Mouse (Mus musculus) brown adipose tissue, adult 24 weeks (tissue): ENCODE data around the gene 4930404N11Rik. TPM values are rescaled to one million over a fixed set of nuclear protein-coding genes. Genes with fewer than 3 reads are reported as not detected.
A peak's percentile ranks its signal among the peaks of the same experiment; 100 is the strongest.

Source experiments
- H3K27ac ChIP-seq: fragments of 200-500 bp; replicated peaks from 2 replicates; pipeline ENCODE4 v1.5.1; 2012; ENCODE audit warnings: low read depth, mild to moderate bottlenecking, low read length
- H3K4me1 ChIP-seq: fragments of 200-500 bp; 2 replicates; pipeline ENCODE4 v1.6.1; 2012; ENCODE audit warnings: low read length, mixed read lengths; ENCODE audit not compliant: control insufficient read depth, insufficient read depth, insufficient read length
- H3K4me3 ChIP-seq: fragments of 200-500 bp; 2 replicates; pipeline ENCODE4 v1.5.1; 2012; ENCODE audit warnings: low read depth, mild to moderate bottlenecking, low read length, moderate library complexity; ENCODE audit not compliant: insufficient read depth
- polyA plus RNA-seq: library from polyadenylated mRNA; stranded (reverse); fragments of >200 nt; gene quantifications from 2 replicates; pipeline ENCODE4 v1.2.4, GENCODE M21; 2012; ENCODE audit not compliant: missing spikeins, insufficient read depth, insufficient read length

4930404N11Rik gene
- polyA plus RNA-seq, 1 experiment, result not detected

- peak within 1 kb of the TSS; percentile 63 for H3K4me3 ChIP-seq
- no peaks in the 10 kb centered on the region; the same call in 1 of the 2 replicates for H3K4me1 ChIP-seq
- no peak within 1 kb of the TSS for H3K27ac ChIP-seq
Observed at GRCm38 (mm10) chr10:81342686-81343505, 22.7 kb downstream of the 4930404N11Rik start, which contains the start of gene Gipc3. Gene Gipc3 (minus strand): TSS chr10:81343266.

DNA sequence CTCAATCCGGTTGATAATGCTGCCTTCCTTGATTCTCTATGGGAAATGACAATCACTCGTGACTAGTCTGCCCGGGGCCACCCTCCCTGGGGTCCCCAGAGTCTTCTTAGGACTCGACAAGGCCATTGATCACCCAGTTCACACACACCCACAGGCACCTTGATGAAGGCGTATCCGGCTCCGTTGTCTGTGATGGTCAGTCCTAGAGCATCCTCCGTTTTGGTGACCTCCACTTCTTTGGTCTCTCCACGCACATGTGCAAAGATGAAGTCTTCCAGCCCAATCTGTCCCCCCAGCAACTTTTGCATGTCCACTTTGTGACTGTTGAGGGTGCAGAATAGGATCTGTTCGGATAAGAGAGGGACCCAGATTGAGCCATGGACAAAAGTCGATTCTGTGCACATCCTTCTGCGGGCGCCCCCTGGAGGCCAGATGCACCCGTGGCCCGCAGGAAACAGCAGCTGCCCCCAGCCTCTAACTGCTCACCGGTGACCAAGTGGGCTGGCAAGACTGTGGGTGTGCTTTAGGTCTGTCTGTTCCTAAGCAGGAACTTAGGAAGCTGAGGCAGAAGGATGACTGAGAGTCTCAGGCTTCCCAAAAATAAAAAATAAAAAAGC, 24.2 kb downstream of the 4930404N11Rik start:
- H3K4me3 ChIP-seq, result no peak overlapping the region
- H3K27ac ChIP-seq, result no peak overlapping the region
- no peaks in the 10 kb centered on the region for H3K4me1 ChIP-seq

- Histone ChIP-seq H3K4me3 (no peak overlapping the region), H3K27ac (no peak overlapping the region), H3K4me1 (no peaks in the 10 kb centered on the region)
Observed at GRCm38 (mm10) chr10:81340551-81341332, 24.9 kb downstream of the 4930404N11Rik start.

- no peak overlapping the region for H3K4me3 ChIP-seq
- no peaks in the 10 kb centered on the region for H3K4me1 ChIP-seq
- H3K27ac ChIP-seq, result no peak overlapping the region
Observed at GRCm38 (mm10) chr10:81336558-81336957, 29.1 kb downstream of the 4930404N11Rik start.

DNA sequence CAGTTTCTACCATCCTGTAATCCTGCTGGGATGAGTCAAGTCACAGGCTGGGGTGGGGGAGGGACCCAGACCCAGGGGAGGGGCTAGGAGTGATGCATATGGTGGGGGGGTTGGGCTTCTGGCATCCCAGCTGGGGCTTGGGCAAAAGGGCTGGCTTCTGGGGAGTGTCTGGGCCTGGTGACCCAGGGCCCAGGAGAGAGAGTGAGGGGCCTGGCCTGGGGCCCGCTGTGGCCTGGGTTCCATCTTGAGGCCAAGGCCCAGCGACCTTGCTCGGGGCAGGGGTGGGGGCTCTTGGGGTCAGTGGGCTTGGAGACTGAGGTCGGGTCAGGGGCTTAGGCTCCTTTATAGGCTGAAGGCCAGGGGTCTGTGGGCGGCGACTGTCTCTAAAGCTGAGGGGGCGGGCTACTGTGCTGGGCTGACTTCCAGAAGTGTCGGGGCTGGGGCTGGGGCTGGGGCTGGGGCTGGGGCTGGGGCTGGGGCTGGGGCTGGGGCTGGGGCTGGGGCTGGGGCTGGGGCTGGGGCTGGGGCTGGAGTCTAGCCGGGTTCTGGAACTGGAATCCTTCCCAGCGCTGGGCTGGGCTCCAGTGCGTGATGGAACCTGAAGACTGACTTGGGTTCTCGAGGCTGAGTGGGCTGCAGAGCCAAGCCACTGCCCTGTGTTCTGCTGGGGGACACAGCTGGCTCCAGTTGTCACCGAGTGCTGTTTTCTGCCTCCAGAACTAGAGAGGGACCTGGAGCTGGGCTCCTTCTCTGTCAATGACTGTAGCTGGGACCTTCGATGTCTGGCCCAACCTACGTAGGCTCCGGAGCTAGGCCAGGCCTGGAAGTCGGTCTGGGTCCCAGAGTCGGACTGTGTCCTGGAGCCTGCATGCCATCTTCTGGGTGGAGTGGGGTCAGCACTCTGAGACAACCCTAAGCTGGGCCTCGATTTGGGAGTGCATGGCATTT, 29.9 kb downstream of the 4930404N11Rik start:
- Histone ChIP-seq H3K4me3 (no peak overlapping the region), H3K4me1 (no peaks in the 10 kb centered on the region), H3K27ac (no peak overlapping the region)

GRCm38 (mm10) chr10:81334324-81334723, 31.3 kb downstream of the 4930404N11Rik start:
- H3K27ac ChIP-seq, result no peak overlapping the region
- H3K4me3 ChIP-seq, result no peak overlapping the region
- H3K4me1 ChIP-seq, result peaks cover 11% of the 10 kb centered on the region

GRCm38 (mm10) chr10:81332277-81332676, 33.3 kb downstream of the 4930404N11Rik start:
- no peak overlapping the region for H3K27ac ChIP-seq
- peaks cover 26% of the 10 kb centered on the region for H3K4me1 ChIP-seq
- H3K4me3 ChIP-seq, result no peak overlapping the region

DNA sequence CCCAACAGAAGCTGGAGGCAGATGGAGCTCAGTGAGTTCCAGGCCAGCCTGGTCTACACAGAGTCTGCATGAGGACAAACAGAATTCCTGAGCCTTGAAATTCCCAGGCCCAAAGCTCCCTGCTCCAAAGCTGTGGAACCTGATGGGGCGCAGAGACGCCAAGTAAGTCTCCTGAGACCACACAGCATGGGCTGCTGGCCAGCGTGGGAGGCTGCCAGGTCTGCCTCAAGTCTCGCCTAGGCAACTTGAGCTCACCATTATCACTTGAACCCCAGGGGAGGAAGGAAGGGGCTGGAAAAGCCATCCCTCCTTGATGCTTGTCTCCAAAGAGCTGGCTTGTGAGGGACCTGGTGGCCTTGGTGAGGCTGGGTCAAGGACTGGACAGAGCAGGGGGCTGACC, 35.6 kb downstream of the 4930404N11Rik start:
- Histone ChIP-seq H3K27ac (peak overlapping the region; percentile 29; the same call in 1 of the 2 replicates), H3K4me1 (peaks cover 30% of the 10 kb centered on the region), H3K4me3 (no peak overlapping the region)

DNA sequence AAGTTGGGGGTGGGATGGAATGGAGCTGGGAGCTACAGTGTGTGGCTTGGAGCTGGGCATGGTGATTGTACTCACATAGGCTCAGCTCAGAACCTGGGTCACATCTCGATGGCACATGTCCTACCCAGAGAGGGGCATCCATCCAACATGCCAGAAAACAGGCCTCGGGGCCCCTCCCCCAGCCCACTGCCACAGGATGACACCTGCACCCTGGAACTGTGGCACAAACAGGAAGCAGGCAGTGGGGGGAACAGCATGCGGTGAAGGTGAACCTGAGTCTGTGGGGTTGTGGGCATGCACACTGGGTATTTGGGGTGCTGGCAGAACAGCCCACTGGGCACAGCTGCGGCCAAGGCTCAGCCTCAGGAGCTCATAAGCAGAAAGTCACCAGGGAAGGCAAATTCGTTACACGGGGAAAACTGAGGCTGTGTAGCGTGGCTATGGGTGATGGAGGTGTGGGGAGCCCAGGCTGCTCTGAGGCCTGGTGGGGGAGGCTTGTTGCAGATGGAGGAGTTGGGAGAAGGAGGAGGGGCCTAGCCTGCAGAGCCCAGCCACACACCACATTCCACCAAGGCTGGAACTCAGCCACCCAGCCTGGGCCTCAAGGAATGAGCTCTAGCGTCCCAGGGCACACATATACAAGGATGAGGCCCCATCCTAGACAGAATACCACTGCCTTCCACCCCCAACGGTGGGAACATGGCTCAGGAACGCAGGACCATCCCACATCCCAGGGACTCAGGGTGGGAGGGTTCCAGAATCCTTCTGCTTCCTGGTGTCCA, 36.2 kb downstream of the 4930404N11Rik start:
- Histone ChIP-seq H3K27ac (peak overlapping the region; percentile 64), H3K4me1 (peaks cover 30% of the 10 kb centered on the region), H3K4me3 (no peak overlapping the region)

DNA sequence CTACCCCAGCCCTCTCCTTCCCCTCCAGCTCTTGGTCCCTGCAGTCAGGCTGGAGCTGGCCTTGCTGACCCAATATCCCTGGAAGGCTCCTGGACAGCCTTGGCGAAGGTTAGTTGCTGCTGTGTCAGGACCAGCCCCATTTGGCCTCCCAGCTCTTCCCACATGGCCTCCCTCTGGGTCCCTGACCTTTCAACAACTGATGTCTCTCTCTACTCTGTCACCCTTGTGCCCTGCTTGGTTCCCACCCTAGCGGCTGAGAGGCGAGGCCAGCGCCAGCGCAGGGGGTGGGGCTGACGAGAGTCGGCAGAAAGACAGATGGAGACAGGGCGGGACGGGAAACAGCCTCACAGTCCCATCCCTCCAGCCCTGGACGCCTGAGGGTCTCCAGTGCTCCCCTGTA, 37.2 kb downstream of the 4930404N11Rik start, which contains the start of gene Tbxa2r:
Gene Tbxa2r, plus strand, starts transcription at position 346 of the 400 bp plus-strand sequence.
- no peak within 1 kb of the TSS for H3K4me3 ChIP-seq
- peaks cover 30% of the 10 kb centered on the region for H3K4me1 ChIP-seq
- peak within 1 kb of the TSS; percentile 64 for H3K27ac ChIP-seq

DNA sequence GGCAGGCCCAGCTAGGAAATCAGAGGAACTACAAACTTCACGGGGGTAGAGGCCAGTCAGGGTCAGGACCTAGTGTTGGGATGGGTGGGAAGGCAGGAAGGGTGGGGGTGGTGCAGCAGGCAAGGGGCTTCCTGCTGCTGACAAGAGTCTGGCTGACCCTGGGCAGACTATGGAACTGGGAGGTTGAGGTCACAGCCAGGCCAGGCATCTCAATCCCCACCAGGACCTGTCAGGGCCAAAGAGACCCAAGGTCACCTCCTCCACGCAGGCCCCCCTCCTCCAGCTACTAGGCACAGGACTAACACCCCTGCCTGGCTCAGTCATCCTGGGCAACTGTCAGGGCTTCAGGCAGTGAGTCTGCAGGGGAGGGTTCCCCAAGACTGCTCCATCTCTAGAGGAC, 37.7 kb downstream of the 4930404N11Rik start:
- Histone ChIP-seq H3K4me1 (peaks cover 30% of the 10 kb centered on the region), H3K27ac (peak overlapping the region; percentile 64), H3K4me3 (no peak overlapping the region)

GRCm38 (mm10) chr10:81326858-81327257, 38.8 kb downstream of the 4930404N11Rik start:
- peaks cover 32% of the 10 kb centered on the region for H3K4me1 ChIP-seq

DNA sequence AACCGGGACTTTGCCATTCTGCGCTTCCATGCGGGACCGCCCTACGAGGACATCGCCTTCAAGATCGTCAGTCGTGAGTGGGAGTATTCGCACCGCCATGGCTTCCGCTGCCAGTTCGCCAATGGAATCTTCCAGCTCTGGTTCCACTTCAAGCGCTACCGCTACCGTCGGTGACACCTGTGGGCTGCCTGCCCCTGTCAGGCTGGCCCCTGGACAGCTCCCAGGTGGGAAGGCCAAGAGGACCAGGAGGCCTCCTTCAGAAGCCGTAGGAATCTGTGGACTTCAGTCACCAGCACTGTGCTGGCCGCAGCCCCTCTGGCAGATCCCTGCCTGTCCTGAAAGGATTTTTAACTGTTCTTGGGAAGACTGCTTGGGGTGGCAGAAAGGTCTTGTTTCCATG, 39.8 kb downstream of the 4930404N11Rik start:
- H3K27ac ChIP-seq, result peak overlapping the region; percentile 96

More at GRCm38 (mm10) chr10:81326858-81327257, 38.8 kb downstream of the 4930404N11Rik start:
- Histone ChIP-seq H3K27ac (peak overlapping the region; percentile 96), H3K4me3 (peak overlapping the region; percentile 20; the same call in 1 of the 2 replicates)

More for the DNA sequence above, 39.8 kb downstream of the 4930404N11Rik start:
- Histone ChIP-seq H3K4me1 (peaks cover 32% of the 10 kb centered on the region), H3K4me3 (no peak overlapping the region)
